Mouse (Mus musculus) stomach, postnatal 0 days (tissue): ENCODE results near the gene Sdhaf2.

Source experiments
- CTCF ChIP-seq: IDR thresholded peaks from 2 replicates; pipeline ENCODE4 v1.5.1; 2016; ENCODE audit warnings: antibody characterized with exemption, low read depth, mild to moderate bottlenecking, moderate library complexity
- EP300 ChIP-seq: optimal IDR thresholded peaks from 2 replicates; pipeline ENCODE3; 2016; ENCODE audit warnings: antibody characterized with exemption

GRCm38 (mm10) chr19:10524784-10525105 lies 1.2 kb downstream of the Sdhaf2 start:
- TF ChIP-seq CTCF (no peak), EP300 (no peak)
